Mouse (Mus musculus) regulatory T cell (primary cell): ENCODE measurements around the gene Sirt7.

Source experiments
- in situ Hi-C: fragments of 300-600 bp; cut with MboI, MseI; formaldehyde crosslinking; loops from one replicate; pipeline ENCODE4 v1.15.1; 2025; ENCODE audit warnings: high pct_unique_total_duplicates

Sirt7 gene

GRCm38 (mm10) chr11:120618619-120619535 is 6.2 kb downstream of the Sirt7 start:
- in situ Hi-C loops, result no loop called here

- in situ Hi-C loops, result no loop called here
These were observed 7.4 kb downstream of the Sirt7 start, which contains the start of gene Pcyt2 for GRCm38 (mm10) chr11:120617519-120618112. Gene Pcyt2 (minus strand): TSS chr11:120617936.

GRCm38 (mm10) chr11:120616617-120617294 is 8.3 kb downstream of the Sirt7 start:
- in situ Hi-C loops, result no loop called here

- in situ Hi-C loops, result no loop called here
These were observed 9.3 kb downstream of the Sirt7 start for GRCm38 (mm10) chr11:120615606-120616203.

GRCm38 (mm10) chr11:120615167-120615566 is 9.9 kb downstream of the Sirt7 start:
- in situ Hi-C loops, result no loop called here

- in situ Hi-C loops, result no loop called here
These were observed 11.1 kb downstream of the Sirt7 start for GRCm38 (mm10) chr11:120613976-120614375.

GRCm38 (mm10) chr11:120613481-120613972 is 11.5 kb downstream of the Sirt7 start:
- in situ Hi-C loops, result no loop called here

GRCm38 (mm10) chr11:120612763-120613162 is 12.3 kb downstream of the Sirt7 start:
- in situ Hi-C loops, result no loop called here

- in situ Hi-C loops, result no loop called here
These were observed 14.5 kb downstream of the Sirt7 start for GRCm38 (mm10) chr11:120610477-120611046.

- in situ Hi-C loops, result no loop called here
These were observed 15.8 kb downstream of the Sirt7 start for GRCm38 (mm10) chr11:120609250-120609649.

- in situ Hi-C loops, result no loop called here
These were observed 16.6 kb downstream of the Sirt7 start, which contains the start of gene Npb for GRCm38 (mm10) chr11:120608241-120609034. Gene Npb (plus strand): TSS chr11:120608477.

GRCm38 (mm10) chr11:120606764-120607163 is 18.3 kb downstream of the Sirt7 start:
- in situ Hi-C loops, result no loop called here

- in situ Hi-C loops, result no loop called here
These were observed 19.4 kb downstream of the Sirt7 start for GRCm38 (mm10) chr11:120605667-120606066.

GRCm38 (mm10) chr11:120603545-120603944 is 21.5 kb downstream of the Sirt7 start:
- in situ Hi-C loops, result no loop called here

GRCm38 (mm10) chr11:120600716-120601115 is 24.3 kb downstream of the Sirt7 start:
- in situ Hi-C loops, result no loop called here

- in situ Hi-C loops, result no loop called here
These were observed 26.0 kb downstream of the Sirt7 start for GRCm38 (mm10) chr11:120598990-120599549.

- in situ Hi-C loops, result no loop called here
These were observed 26.6 kb downstream of the Sirt7 start, which contains the start of the genes Alyref and Anapc11 for GRCm38 (mm10) chr11:120598283-120598989. Gene Alyref (minus strand): TSS chr11:120598365. Gene Anapc11 (plus strand): TSS chr11:120598421.

- in situ Hi-C loops, result no loop called here
These were observed 27.5 kb downstream of the Sirt7 start for GRCm38 (mm10) chr11:120597240-120598235.
